ENCODE assay signal across 31 mouse cellular contexts in the genomic region with DNA sequence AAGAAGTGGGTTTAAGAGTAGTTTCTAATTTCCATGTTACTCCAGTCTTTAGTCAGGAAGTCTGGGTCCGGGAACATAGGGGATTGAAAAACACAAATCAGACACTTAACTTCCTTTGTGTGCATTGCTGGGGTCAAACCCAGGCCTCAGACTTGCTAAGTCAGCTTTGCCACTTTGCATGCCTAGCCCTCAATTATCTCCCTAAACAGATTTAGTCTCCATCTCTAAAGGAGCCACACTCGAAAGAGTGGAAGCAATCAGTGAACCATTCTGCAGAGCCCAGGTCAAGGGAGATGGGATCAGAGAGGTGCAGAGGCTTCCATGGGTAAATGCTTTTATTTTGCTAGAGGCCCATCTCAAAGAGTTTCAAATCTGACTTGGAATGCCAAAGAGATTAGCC. TPM values are rescaled to one million over a fixed set of nuclear protein-coding genes. Genes with fewer than 3 reads are reported as not detected.
"Had no signal": no experiment of that assay in that cellular context is flagged by ENCODE, and none has a peak within 500 bp of the region (broad histone marks: within the 10 kb centered on the region; RNA-seq: fewer than 3 reads in every experiment).

No protein-coding gene starts in this region.

- H3K9me3 ChIP-seq: heart, embryonic 13.5 days; heart, embryonic 15.5 days; hindbrain, embryonic 12.5 days; limb, embryonic 13.5 days; limb, embryonic 15.5 days; liver, embryonic 12.5 days had no signal

- DNase-seq: gastrocnemius, adult 2 months; gastrocnemius, postnatal 14 days; gastrocnemius, postnatal 36 days; heart, adult 11 months; heart, adult 2 months; heart, postnatal 14 days; heart, postnatal 36 days; kidney, adult 11 months; kidney, adult 2 months; kidney, adult 9 months; kidney, postnatal 14 days; kidney, postnatal 36 days; layer of hippocampus, adult 9-11 months; layer of hippocampus, postnatal 36 days; left cerebral cortex, postnatal 4 days had no signal

- H3K9ac ChIP-seq: heart, embryonic 13.5 days; heart, embryonic 15.5 days; hindbrain, embryonic 12.5 days; hindbrain, embryonic 14.5 days; limb, embryonic 13.5 days; limb, embryonic 15.5 days; liver, embryonic 12.5 days; liver, embryonic 14.5 days had no signal

- H3K27ac ChIP-seq: gastrocnemius, adult 2 months; heart, adult 2 months; heart, embryonic 13.5 days; heart, embryonic 15.5 days; hindbrain, embryonic 12.5 days; hindbrain, embryonic 14.5 days; kidney, postnatal 0 days; limb, embryonic 13.5 days; limb, embryonic 15.5 days; liver, embryonic 12.5 days; liver, embryonic 14.5 days had no signal

- H3K4me1 ChIP-seq: heart, embryonic 15.5 days; hindbrain, embryonic 12.5 days; limb, embryonic 13.5 days; limb, embryonic 15.5 days had no signal

- H3K4me3 ChIP-seq: gastrocnemius, adult 2 months; heart, adult 2 months; heart, embryonic 13.5 days; heart, embryonic 15.5 days; hindbrain, embryonic 12.5 days; limb, embryonic 13.5 days; limb, embryonic 15.5 days; liver, embryonic 12.5 days had no signal

- ATAC-seq: hindbrain, embryonic 16.5 days; intestine, embryonic 16.5 days; liver, embryonic 12.5 days had no signal

- H3K4me2 ChIP-seq: heart, embryonic 11.5 days; heart, embryonic 13.5 days; heart, embryonic 15.5 days; hindbrain, embryonic 12.5 days; hindbrain, embryonic 14.5 days; limb, embryonic 13.5 days; limb, embryonic 15.5 days; liver, embryonic 12.5 days had no signal

- H3K27me3 ChIP-seq: heart, embryonic 13.5 days; heart, embryonic 15.5 days; hindbrain, embryonic 12.5 days; limb, embryonic 13.5 days; limb, embryonic 15.5 days; liver, embryonic 12.5 days had no signal

RNA-seq across cellular contexts. Expression of gene Chst5, which starts 41.6 kb away (rescaled TPM):
- total RNA-seq: heart, adult 2 months; heart, postnatal 14 days; heart, postnatal 36 days; hematopoietic stem cell, adult 5-6 weeks; liver, adult 2 months had no signal
- polyA plus RNA-seq: gonadal fat pad, adult 2 months; heart, adult 2 months; heart, postnatal 0 days; liver, adult 2 months had no signal
